Mouse (Mus musculus): ENCODE measurements around the gene Hacl1. TPM values are rescaled to one million over a fixed set of nuclear protein-coding genes. Genes with fewer than 3 reads are reported as not detected.

Hacl1 gene
- total and polyA plus RNA-seq, 2 experiments from 2014 or later = 12.2 to 25.5 TPM

GRCm38 (mm10) chr14:31661671-31662554 lies 20.8 kb upstream of the Hacl1 start:
- Histone ChIP-seq H3K4me1 (ENCODE audit: control insufficient read depth, insufficient read depth) (peaks cover 61% of the 10 kb centered on the region), H3K9me3 (replicated peaks; ENCODE audit: control insufficient read depth, low read length) (no peaks in the 10 kb centered on the region), H3K4me2 (ENCODE audit: low read depth, low read length) (peak overlapping the region; percentile 57), H3K9ac (replicated peaks; ENCODE audit: low read depth, low read length) (peak overlapping the region; percentile 58), H3K36me3 (replicated peaks; ENCODE audit: control insufficient read depth, insufficient read depth, low read length) (peaks cover 2% of the 10 kb centered on the region), H3K4me3 (ENCODE audit: low read depth, low read length) (peak overlapping the region; percentile 37), H3K27me3 (ENCODE audit: control insufficient read depth, insufficient read depth, low read length) (no peaks in the 10 kb centered on the region), H3K27ac (ENCODE audit: low read depth) (peak overlapping the region; percentile 92)
- DNase-seq (ENCODE audit: low spot score) = peak; percentile 82
- peak; percentile 64 for ATAC-seq (ENCODE audit: insufficient read depth, low read depth)
- 7% methylated on average over 44 of the region's 44 CpGs for WGBS
- TF ChIP-seq CTCF (IDR thresholded peaks at IDR 0.05; ENCODE audit: low read depth) (peak; percentile 26; the same call in 1 of the 2 replicates), EP300 (IDR thresholded peaks at IDR 0.05; ENCODE audit: low read depth) (no peak)

- H3K4me2 ChIP-seq (ENCODE audit: low read depth, low read length) = no peak overlapping the region
- no peaks in the 10 kb centered on the region for H3K36me3 ChIP-seq (replicated peaks; ENCODE audit: control insufficient read depth, insufficient read depth, low read length)
- ATAC-seq (ENCODE audit: insufficient read depth, low read depth) (no peak), DNase-seq (ENCODE audit: low spot score) (no peak)
- peak overlapping the region; percentile 92 for H3K27ac ChIP-seq (ENCODE audit: low read depth)
- H3K9ac ChIP-seq (replicated peaks; ENCODE audit: low read depth, low read length) = no peak overlapping the region; the same call in 1 of the 2 replicates
- TF ChIP-seq EP300 (IDR thresholded peaks at IDR 0.05; ENCODE audit: low read depth) = no peak
- no peak for TF ChIP-seq CTCF (IDR thresholded peaks at IDR 0.05; ENCODE audit: low read depth)
- peaks cover 61% of the 10 kb centered on the region for H3K4me1 ChIP-seq (ENCODE audit: control insufficient read depth, insufficient read depth)
- H3K27me3 ChIP-seq (ENCODE audit: control insufficient read depth, insufficient read depth, low read length) = no peaks in the 10 kb centered on the region
- WGBS = 63% methylated on average over 7 of the region's 7 CpGs
- H3K4me3 ChIP-seq (ENCODE audit: low read depth, low read length) = no peak overlapping the region
- H3K9me3 ChIP-seq (replicated peaks; ENCODE audit: control insufficient read depth, low read length) = no peaks in the 10 kb centered on the region
Observed at GRCm38 (mm10) chr14:31660312-31661093, 19.4 kb upstream of the Hacl1 start.

GRCm38 (mm10) chr14:31659501-31660181 lies 18.6 kb upstream of the Hacl1 start:
- H3K4me1 ChIP-seq (ENCODE audit: control insufficient read depth, insufficient read depth) = peaks cover 59% of the 10 kb centered on the region
- peak; percentile 91 for DNase-seq (ENCODE audit: low spot score)
- ATAC-seq (ENCODE audit: insufficient read depth, low read depth) = peak; percentile 66

GRCm38 (mm10) chr14:31658126-31658680 lies 17.1 kb upstream of the Hacl1 start:
- WGBS = 84% methylated on average over 8 of the region's 8 CpGs

More at GRCm38 (mm10) chr14:31659501-31660181, 18.6 kb upstream of the Hacl1 start:
- WGBS = 13% methylated on average over 10 of the region's 10 CpGs
- Histone ChIP-seq H3K4me3 (ENCODE audit: low read depth, low read length) (no peak overlapping the region), H3K9ac (replicated peaks; ENCODE audit: low read depth, low read length) (0 out of 2 replicates have a peak overlapping the region, but pooled peaks have one; percentile 12), H3K27ac (ENCODE audit: low read depth) (peak overlapping the region; percentile 92), H3K9me3 (replicated peaks; ENCODE audit: control insufficient read depth, low read length) (no peaks in the 10 kb centered on the region), H3K4me2 (ENCODE audit: low read depth, low read length) (0 out of 2 replicates have a peak overlapping the region, but pooled peaks have one; percentile 8), H3K27me3 (ENCODE audit: control insufficient read depth, insufficient read depth, low read length) (no peaks in the 10 kb centered on the region), H3K36me3 (replicated peaks; ENCODE audit: control insufficient read depth, insufficient read depth, low read length) (no peaks in the 10 kb centered on the region)
- TF ChIP-seq CTCF (IDR thresholded peaks at IDR 0.05; ENCODE audit: low read depth) (no peak), EP300 (IDR thresholded peaks at IDR 0.05; ENCODE audit: low read depth) (peak; percentile 94)

More at GRCm38 (mm10) chr14:31658126-31658680, 17.1 kb upstream of the Hacl1 start:
- no peak for ATAC-seq (ENCODE audit: insufficient read depth, low read depth)
- Histone ChIP-seq H3K36me3 (replicated peaks; ENCODE audit: control insufficient read depth, insufficient read depth, low read length) (no peaks in the 10 kb centered on the region), H3K9ac (replicated peaks; ENCODE audit: low read depth, low read length) (no peak overlapping the region), H3K4me2 (ENCODE audit: low read depth, low read length) (no peak overlapping the region), H3K27ac (ENCODE audit: low read depth) (peak overlapping the region; percentile 92), H3K27me3 (ENCODE audit: control insufficient read depth, insufficient read depth, low read length) (no peaks in the 10 kb centered on the region), H3K9me3 (replicated peaks; ENCODE audit: control insufficient read depth, low read length) (no peaks in the 10 kb centered on the region), H3K4me3 (ENCODE audit: low read depth, low read length) (no peak overlapping the region), H3K4me1 (ENCODE audit: control insufficient read depth, insufficient read depth) (peaks cover 47% of the 10 kb centered on the region)
- DNase-seq (ENCODE audit: low spot score) = no peak
- no peak for TF ChIP-seq EP300 (IDR thresholded peaks at IDR 0.05; ENCODE audit: low read depth)
